Mouse (Mus musculus): ENCODE data around the gene Immp1l. TPM values are rescaled to one million over a fixed set of nuclear protein-coding genes. Genes with fewer than 3 reads are reported as not detected.

Gene Immp1l
- 178 TPM for polyA plus RNA-seq (2014; fragmentation: Illumina TruSeq; extraction: RNeasy Lipid Tissue Mini Kit (QIAGEN cat#74804); ENCODE audit: low read depth, low replicate concordance)

DNA sequence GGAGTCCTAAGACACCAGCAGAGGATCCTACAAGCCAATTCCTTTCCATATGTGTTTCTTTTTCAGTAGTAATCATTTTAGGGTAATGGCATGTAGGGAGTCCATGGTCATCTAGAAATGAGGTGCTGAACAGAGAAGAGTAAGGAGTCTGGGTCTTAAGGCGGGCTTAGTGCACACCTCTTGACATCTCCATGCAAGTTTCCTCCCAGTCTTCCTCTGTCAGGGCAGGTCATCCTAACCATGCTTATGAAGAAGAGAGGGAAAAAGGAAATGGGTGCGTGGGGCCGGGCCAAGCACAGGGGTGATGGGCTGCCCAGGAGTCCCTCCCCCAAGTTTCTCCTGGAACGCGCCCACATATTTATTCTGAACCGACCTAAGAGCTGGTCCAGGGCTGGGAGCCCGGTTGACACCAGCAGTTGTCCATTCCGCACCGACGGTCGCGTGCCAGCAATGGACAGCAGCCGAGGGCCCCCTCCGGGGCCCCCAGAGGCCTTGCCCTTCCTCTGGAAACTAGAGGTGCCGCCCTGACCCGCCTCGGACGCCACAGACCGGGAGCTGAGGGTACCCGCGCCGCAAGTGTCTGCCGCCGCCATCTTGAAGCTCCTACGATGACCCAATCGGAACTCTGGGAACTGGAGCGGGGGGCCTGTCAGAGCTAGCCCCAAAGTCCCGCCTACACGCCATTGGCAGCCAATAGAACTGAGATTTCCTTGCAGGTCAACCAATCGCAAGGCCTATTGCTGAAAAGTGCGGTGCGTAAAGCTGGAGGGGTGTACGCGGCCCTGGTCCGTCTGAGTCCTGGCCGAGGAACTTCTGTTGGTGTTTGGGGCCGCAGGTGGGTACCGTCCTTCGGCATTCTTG, at the start of gene Immp1l, which contains the start of gene Elp4:
TSS of gene Immp1l (plus strand) at position 743 of the 861 bp plus-strand sequence.
TSS of gene Elp4 (minus strand) at position 669 of the 861 bp plus-strand sequence.

DNA sequence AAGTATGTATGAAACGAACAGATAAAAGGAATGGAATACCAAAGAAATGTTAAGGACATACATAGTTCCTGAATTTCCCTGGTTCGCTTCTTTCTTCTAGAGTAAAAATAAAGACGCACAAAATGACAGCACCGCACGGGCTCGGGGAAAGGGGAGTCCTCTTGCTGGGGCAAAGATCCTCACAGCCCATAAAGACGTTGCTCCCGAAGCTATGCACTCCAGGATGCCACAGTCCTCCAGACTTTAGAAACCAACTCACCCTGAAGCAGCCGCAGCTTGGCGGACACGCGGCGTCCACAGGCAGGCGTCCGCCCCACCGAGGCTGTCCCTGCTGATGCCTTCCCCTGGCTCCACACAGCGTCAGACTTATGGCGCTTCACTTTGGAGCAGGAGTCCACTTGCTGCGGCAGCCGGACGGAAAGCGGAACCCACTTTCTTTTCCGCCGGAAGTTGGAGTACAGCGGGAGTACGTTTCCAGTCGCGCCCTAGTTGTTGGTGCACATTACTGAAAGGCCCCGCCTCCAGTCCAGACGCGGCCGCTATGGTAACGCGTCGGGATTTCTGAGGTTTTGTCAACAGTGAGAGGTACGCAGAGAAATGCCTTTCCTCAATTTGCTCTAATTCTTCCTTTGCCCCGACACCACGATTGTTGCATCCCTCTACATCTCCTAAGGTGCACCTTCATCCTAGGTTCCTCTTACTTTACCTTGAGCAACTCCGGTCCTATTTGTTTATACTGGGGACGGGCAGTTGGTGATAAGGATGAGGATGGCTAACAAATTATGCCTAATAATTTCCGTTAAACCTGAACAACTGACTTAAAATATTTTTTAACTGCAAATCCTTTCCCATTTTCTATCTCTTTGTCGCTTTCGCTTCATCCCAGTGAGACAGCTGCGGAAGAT, 98.6 kb downstream of the Immp1l start, which contains the start of gene Dnajc24:
TSS of gene Dnajc24 (minus strand) at position 715 of the 905 bp plus-strand sequence.

Other genes with a start within 250 kb of the Immp1l start
- not detected for gene Pax6, start 235.7 kb upstream of the Immp1l start, polyA plus RNA-seq (2014; fragmentation: Illumina TruSeq; extraction: RNeasy Lipid Tissue Mini Kit (QIAGEN cat#74804); ENCODE audit: low read depth, low replicate concordance)
- 33.3 TPM for gene Elp4, start 74 bp upstream of the Immp1l start, polyA plus RNA-seq (2014; fragmentation: Illumina TruSeq; extraction: RNeasy Lipid Tissue Mini Kit (QIAGEN cat#74804); ENCODE audit: low read depth, low replicate concordance)
- 20.6 TPM for gene Dnajc24, start 98.9 kb downstream of the Immp1l start, polyA plus RNA-seq (2014; fragmentation: Illumina TruSeq; extraction: RNeasy Lipid Tissue Mini Kit (QIAGEN cat#74804); ENCODE audit: low read depth, low replicate concordance)

All from kidney, adult 10 weeks (tissue).